Mouse (Mus musculus) CH12.LX (cell line): ENCODE data around the gene Gtpbp2.

Source experiments
- BHLHE40 ChIP-seq: IDR thresholded peaks from 2 replicates; pipeline ENCODE4 v1.6.1; 2011; ENCODE audit warnings: mild to moderate bottlenecking, low read depth, low read length, improper control_type of control experiment
- CTCF ChIP-seq, 2 experiments: IDR thresholded peaks in 1 of 2; conservative IDR thresholded peaks in 1 of 2; 2 replicates each; pipeline ENCODE4 v1.5.1; 2011 to 2012; ENCODE audit warnings: low read depth in 2 of 2, low read length in 2 of 2, improper control_type of control experiment in 1 of 2, inconsistent platforms in 1 of 2, mild to moderate bottlenecking in 1 of 2, moderate library complexity in 1 of 2
- E2F4 ChIP-seq: IDR thresholded peaks from 2 replicates; pipeline ENCODE4 v1.6.1; 2011; ENCODE audit warnings: low read depth, low read length, improper control_type of control experiment; ENCODE audit not compliant: insufficient replicate concordance
- ETS1 ChIP-seq: conservative IDR thresholded peaks from 2 replicates; pipeline ENCODE4 v1.6.1; 2012; ENCODE audit warnings: low read depth, mild to moderate bottlenecking, inconsistent platforms, low read length, improper control_type of control experiment, moderate library complexity
- IRF4 ChIP-seq: IDR thresholded peaks from 2 replicates; pipeline ENCODE4 v1.6.1; 2014; ENCODE audit warnings: low read depth, mild to moderate bottlenecking, inconsistent platforms, low read length, improper control_type of control experiment
- JUND ChIP-seq: conservative IDR thresholded peaks from 2 replicates; pipeline ENCODE4 v1.6.1; 2011; ENCODE audit warnings: low read depth, low read length, improper control_type of control experiment
- MAX ChIP-seq: IDR thresholded peaks from 2 replicates; pipeline ENCODE4 v1.6.1; 2011; ENCODE audit warnings: low read length, improper control_type of control experiment
- MXI1 ChIP-seq: IDR thresholded peaks from 2 replicates; pipeline ENCODE4 v1.6.1; 2011; ENCODE audit warnings: mild to moderate bottlenecking, low read depth, low read length, improper control_type of control experiment
- MYC ChIP-seq: IDR thresholded peaks from 2 replicates; pipeline ENCODE4 v1.6.1; 2011; ENCODE audit warnings: low read depth, mild to moderate bottlenecking, improper control_type of control experiment, low read length
- POLR2A ChIP-seq: IDR thresholded peaks from 2 replicates; pipeline ENCODE4 v1.6.1; 2011; ENCODE audit warnings: low read depth, mild to moderate bottlenecking, improper control_type of control experiment, low read length
- POLR2AphosphoS2 ChIP-seq: IDR thresholded peaks from 2 replicates; pipeline ENCODE4 v1.6.1; 2011; ENCODE audit warnings: low read depth, low read length, improper control_type of control experiment
- USF1 ChIP-seq: IDR thresholded peaks from 2 replicates; pipeline ENCODE4 v1.6.1; 2014; ENCODE audit warnings: low read depth, mild to moderate bottlenecking, inconsistent platforms, low read length, improper control_type of control experiment
- USF2 ChIP-seq: conservative IDR thresholded peaks from 2 replicates; pipeline ENCODE4 v1.6.1; 2011; ENCODE audit warnings: low read depth, low read length, improper control_type of control experiment
- ZNF384 ChIP-seq: IDR thresholded peaks from 2 replicates; pipeline ENCODE4 v1.6.1; 2012; ENCODE audit warnings: low read depth, low read length, improper control_type of control experiment, inconsistent platforms

- TF ChIP-seq JUND, result no peak
- no peak for TF ChIP-seq ZNF384
- no peak for TF ChIP-seq CTCF (conservative IDR thresholded peaks at IDR 0.05 in 1 of 2, IDR thresholded peaks at IDR 0.05 in 1 of 2; ENCODE audit: low read depth in 2 of 2, low read length in 2 of 2)
- no peak for TF ChIP-seq IRF4
- no peak for TF ChIP-seq POLR2AphosphoS2
- TF ChIP-seq MYC, result no peak
- TF ChIP-seq MXI1, result no peak
- TF ChIP-seq USF2, result no peak
- no peak for TF ChIP-seq MAX
- no peak for TF ChIP-seq POLR2A
- TF ChIP-seq ETS1, result no peak
- TF ChIP-seq BHLHE40, result no peak
- no peak for TF ChIP-seq E2F4
- TF ChIP-seq USF1, result no peak
Observed at GRCm38 (mm10) chr17:46164791-46165190, 4.0 kb downstream of the Gtpbp2 start.
